Mouse (Mus musculus) natural killer cell, adult 2 months (primary cell): ENCODE measurements around the gene Auts2.

Experiments
- DNase-seq, 2 experiments: peaks; one replicate each; pipeline ENCODE4 v3.0.0; 2022; ENCODE audit warnings: low spot score in 2 of 2

The Auts2 gene

GRCm38 (mm10) chr5:132450071-132450470 lies 93.1 kb downstream of the Auts2 start:
- DNase-seq = no peak

- DNase-seq = no peak
Measured at GRCm38 (mm10) chr5:132448401-132449066, 94.6 kb downstream of the Auts2 start.

DNA sequence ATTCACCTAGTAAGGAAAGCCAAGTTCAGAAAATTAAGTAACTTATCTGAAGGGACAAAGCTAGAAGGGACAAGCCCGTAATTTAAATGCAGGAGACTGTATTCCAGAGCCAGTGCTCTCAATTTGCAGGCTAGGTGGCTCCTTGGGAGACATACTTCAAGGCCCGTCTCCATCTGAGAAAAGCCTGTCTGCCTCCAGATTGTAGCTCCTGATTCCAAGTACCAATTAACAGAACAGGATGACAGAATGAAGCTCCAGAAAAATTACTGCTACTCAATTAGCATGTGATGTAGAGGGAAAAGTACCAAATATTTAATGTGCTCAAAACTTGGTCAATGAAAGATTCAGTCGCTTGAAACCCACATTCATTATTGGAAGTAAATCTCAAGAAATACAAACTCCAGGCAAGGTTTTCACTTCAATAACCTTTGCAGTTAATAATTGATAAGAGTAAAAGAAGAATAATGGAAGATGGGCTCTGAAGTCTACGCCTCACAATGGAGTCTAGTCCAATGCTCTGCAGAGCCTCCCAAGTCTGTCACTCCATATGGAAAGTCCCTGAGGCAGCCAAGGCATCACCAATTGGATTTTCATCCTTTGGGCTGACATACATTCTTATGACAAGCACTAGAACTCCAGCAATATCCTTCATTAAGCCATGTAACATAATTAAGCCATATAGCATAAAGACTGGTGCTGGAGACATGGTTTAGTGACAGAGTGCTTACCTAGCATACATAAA lies 97.8 kb downstream of the Auts2 start:
- DNase-seq = no peak

DNA sequence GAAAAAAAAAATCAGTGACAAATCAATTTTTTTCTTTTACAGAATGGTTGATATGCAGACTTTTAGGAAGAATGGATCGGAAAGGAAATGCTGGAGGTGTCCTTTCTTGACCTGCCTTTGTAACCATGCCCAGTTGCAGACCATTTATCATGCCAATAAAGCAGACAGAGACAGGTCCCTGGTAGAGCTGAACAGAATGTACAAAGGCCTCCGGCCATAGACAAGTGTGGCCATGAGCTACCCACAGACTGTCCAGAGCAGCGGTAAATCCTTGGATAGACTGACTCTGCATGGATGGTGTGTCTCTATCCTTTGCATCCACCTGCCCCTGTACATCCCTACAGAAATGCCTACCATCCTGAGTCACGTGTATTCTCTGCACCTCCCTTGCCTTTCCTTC lies 100.2 kb downstream of the Auts2 start:
- DNase-seq = no peak

- DNase-seq = no peak
Measured at GRCm38 (mm10) chr5:132438414-132438813, 104.7 kb downstream of the Auts2 start.

GRCm38 (mm10) chr5:132437994-132438393 lies 105.2 kb downstream of the Auts2 start:
- DNase-seq = no peak

DNA sequence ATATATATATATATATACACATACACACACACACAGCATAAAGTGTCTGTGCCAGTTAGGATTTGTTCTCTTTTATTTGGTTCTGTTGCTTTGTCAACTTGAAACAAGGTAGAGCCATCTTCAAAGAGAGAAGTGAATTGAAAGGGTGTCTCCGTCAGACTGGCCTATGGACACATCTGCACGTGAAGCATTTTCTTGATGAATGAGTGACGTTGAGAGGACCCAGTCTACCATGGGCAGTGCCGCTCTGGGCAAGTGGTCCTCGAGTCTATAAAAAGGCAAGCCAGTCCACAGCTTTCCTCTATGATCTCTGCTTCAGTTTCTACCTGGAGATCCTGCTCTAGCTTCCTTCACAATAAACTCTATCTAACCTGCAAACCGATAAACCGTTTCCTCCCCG lies 105.7 kb downstream of the Auts2 start:
- no peak for DNase-seq

- DNase-seq = no peak
Measured at GRCm38 (mm10) chr5:132436901-132437300, 106.2 kb downstream of the Auts2 start.

- DNase-seq = no peak
Measured at GRCm38 (mm10) chr5:132436473-132436872, 106.7 kb downstream of the Auts2 start.

DNA sequence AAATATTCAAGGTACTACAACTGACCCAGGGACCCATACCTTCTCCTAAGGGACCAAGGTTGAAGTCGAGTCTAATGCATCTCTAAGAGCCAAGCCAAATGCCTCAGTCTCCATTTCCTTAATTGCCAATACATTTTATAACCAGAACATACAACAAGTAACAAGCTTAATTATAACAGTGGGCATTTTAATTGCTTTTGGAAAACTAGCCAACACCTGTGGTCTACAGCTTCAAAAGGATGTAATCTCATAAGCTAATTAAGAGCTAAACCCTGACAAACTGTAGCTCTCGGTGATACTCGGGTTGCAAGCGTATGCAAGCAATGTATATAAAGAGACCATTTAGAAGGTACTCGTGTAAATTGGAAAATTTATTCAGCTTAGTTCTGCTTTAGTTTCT lies 107.7 kb downstream of the Auts2 start:
- DNase-seq = no peak

- no peak for DNase-seq
Measured at GRCm38 (mm10) chr5:132433377-132434115, 109.6 kb downstream of the Auts2 start.

DNA sequence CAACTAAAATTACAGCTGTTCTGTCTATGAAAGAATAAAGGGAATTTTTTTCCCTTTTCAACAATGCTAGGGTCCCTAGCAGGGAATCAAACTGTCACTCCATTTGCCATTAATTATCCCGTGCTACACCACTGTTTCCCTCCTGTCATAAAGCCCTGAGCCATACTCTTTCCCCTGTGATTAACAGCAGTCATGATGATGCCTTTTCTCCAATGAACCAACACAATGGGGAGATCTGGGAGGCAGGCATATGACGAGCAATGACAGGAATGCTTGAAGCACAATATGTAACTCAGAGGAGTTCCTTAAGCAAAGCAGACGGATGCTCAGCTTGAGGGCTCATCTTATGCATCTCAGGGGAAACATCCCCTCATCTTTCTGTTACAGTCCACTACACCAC lies 113.8 kb downstream of the Auts2 start:
- DNase-seq = no peak

DNA sequence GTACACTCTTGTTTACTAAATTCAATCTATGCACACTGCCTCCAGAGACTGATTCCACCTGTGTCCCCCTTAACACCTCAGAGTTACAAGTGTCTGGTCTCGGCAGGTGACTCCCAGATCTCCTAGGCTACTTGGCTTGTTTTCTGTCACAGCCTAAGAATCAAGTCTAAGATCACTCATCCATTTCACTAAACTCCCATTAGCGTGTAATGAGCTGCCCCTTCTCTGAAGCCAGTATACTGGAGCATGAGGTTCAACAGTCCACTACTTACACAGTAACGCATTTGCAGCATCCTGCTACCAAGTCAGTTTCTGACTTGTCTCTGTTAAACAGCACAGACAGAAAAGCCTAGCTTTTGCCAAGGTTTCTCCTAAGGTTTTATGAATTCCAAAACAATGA lies 116.8 kb downstream of the Auts2 start:
- no peak for DNase-seq

DNA sequence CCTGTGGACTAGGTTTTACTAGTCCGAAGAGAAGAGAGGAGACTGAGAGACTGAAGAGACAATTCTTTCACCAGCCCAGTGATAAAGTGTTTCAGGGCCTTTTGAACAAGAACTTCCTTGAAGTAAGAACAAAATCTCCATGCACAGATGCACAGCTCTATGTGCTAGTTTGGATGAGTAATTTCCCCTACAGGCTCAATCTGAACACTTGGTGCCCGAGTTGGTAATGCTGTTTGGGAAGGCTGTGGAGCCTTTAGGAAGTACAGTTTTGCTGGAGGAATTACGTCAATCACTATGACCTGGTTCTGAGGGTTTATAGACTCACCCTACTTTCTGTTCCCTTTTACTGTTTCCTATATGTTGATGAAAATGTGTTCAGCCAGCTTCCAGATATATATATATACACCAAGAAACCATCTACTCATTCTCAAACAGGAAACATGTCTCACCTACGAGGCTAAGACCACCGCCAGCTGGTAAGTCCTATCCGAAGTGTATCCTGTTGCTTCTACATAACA lies 117.3 kb downstream of the Auts2 start:
- no peak for DNase-seq

DNA sequence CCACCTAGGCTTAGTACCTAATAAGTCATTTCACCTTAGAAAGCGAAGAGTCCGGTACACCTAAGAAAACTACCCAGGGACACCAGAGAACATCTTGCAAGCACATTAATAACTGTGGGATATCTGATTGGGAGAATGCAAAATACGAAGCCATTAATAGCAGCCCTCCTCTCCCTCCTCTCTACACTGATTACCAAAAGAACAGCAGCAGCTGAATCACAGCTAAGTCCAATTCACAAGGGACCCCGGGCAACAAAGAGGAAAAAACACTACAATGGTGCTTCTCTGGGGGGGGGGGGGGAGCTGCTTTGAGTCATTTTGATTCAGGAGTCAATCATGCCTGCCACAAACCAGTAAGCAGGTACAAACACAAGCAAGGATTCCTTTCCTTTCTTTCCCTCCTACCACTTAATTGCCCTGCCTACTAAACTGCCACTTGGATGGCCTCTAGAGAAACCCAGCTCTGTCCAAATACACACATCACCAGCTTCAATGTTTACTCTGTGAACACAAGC lies 132.7 kb downstream of the Auts2 start:
- no peak for DNase-seq

DNA sequence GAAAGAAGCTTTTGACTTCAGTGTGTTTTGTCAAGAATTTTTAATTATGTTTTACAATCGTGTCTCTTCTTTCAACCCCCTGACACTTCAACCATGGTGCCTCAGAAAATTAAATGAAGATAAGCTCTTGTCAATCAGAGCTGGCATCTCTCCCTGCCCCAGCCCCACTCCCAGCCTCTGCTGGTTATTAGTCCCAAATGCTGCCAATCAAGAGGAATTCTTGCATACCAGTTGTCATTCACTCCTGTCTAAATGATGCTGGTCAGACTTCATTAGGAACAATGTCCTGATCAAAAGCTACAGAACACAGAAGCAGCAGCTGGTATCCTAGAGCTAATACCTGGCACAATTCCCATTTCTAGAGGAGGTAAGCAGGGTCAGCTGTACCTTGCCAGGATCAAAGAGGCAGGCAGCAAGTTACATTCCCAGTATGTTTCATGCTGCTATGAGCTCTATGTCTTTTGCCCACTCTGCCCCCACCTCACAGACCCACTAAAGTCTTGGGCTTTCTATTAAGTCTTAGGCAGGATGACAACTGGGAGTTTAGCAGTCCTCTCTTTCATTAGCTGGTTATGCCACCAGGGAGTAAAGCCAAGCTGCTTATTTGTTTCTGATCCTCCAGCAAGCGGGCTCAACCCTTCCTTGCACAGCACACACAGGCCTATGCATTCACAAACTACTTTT lies 134.1 kb downstream of the Auts2 start:
- no peak for DNase-seq

GRCm38 (mm10) chr5:132400556-132400955 lies 142.6 kb downstream of the Auts2 start:
- DNase-seq = no peak

DNA sequence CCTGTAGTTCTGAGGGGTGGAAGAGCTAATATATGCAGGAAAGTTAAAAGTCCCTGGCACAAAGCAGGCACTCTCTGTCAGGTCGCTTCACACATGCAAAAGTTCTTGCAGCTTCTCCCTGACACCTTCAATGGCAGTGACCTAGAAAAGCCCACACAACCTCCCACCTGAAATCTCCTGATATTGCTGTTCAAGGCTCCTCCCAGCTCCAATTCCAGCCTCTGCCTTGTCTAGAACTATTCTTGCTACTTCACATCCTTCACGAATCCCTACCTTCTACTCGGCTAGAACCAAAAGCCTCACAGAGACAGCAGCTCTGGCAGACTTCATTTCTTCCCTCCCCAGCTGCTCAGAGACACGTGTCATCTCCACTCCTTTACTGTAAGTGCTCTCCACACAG lies 143.7 kb downstream of the Auts2 start:
- DNase-seq = no peak

GRCm38 (mm10) chr5:132395922-132396321 lies 147.2 kb downstream of the Auts2 start:
- no peak for DNase-seq

- no peak for DNase-seq
Measured at GRCm38 (mm10) chr5:132394800-132395575, 148.2 kb downstream of the Auts2 start.
